Mouse (Mus musculus) CH12.LX (cell line): ENCODE measurements around the gene Rassf8. TPM values are rescaled to one million over a fixed set of nuclear protein-coding genes. Genes with fewer than 3 reads are reported as not detected.

Experiments used
- DNase-seq: peaks from one replicate; pipeline ENCODE4 v3.0.0-alpha.2; 2013; ENCODE audit errors: extremely low read depth
- H3K27ac ChIP-seq: 2 replicates; pipeline ENCODE4 v1.5.1; 2012; ENCODE audit warnings: low read depth, mild to moderate bottlenecking, control low read depth, moderate library complexity; ENCODE audit not compliant: insufficient read depth
- H3K27me3 ChIP-seq: replicated peaks from 2 replicates; pipeline ENCODE3; 2012; ENCODE audit warnings: inconsistent platforms
- H3K36me3 ChIP-seq, 2 experiments: replicated peaks in 1 of 2; 2 replicates each; pipeline versions ENCODE3 to v1.6.1; 2012; ENCODE audit warnings: inconsistent platforms in 1 of 2, low read length in 1 of 2, mild to moderate bottlenecking in 1 of 2, mixed read lengths in 1 of 2, moderate library complexity in 1 of 2; ENCODE audit not compliant: control insufficient read depth in 1 of 2, insufficient read depth in 1 of 2
- H3K4me1 ChIP-seq, 2 experiments: 2 replicates each; pipeline ENCODE4 v1.6.1; 2012; ENCODE audit warnings: inconsistent platforms in 1 of 2, moderate library complexity in 1 of 2; ENCODE audit not compliant: insufficient read depth in 2 of 2, control insufficient read depth in 1 of 2
- H3K4me2 ChIP-seq: 2 replicates; pipeline ENCODE4 v1.6.1; 2012; ENCODE audit warnings: low read depth, mild to moderate bottlenecking, control low read depth; ENCODE audit not compliant: poor library complexity, insufficient read depth, severe bottlenecking
- H3K4me3 ChIP-seq, 3 experiments: fragments of 150-350 bp in 1 of 3; sonication (generic) in 1 of 3; replicated peaks in 1 of 3; 2 replicates each; pipeline versions ENCODE3 to v1.5.1; 2011 to 2012; ENCODE audit warnings: low read depth in 2 of 3, low read length in 2 of 3, mild to moderate bottlenecking in 2 of 3, moderate library complexity in 2 of 3, control low read depth in 1 of 3, improper control_type of control experiment in 1 of 3, inconsistent platforms in 1 of 3, mixed read lengths in 1 of 3; ENCODE audit not compliant: poor library complexity in 1 of 3
- H3K79me2 ChIP-seq: replicated peaks from 2 replicates; pipeline ENCODE4 v1.6.1; 2012; ENCODE audit warnings: mild to moderate bottlenecking, moderate library complexity; ENCODE audit not compliant: control insufficient read depth, poor library complexity, insufficient read depth, severe bottlenecking; ENCODE audit errors: extremely low read depth
- H3K9ac ChIP-seq: 2 replicates; pipeline ENCODE4 v1.6.1; 2012; ENCODE audit warnings: low read depth, mild to moderate bottlenecking, control low read depth, moderate library complexity; ENCODE audit not compliant: insufficient read depth
- H3K9me3 ChIP-seq: replicated peaks from 2 replicates; pipeline ENCODE3; 2012; ENCODE audit warnings: low read length, inconsistent platforms, mixed read lengths
- BHLHE40 ChIP-seq: IDR thresholded peaks from 2 replicates; pipeline ENCODE4 v1.6.1; 2011; ENCODE audit warnings: mild to moderate bottlenecking, low read depth, low read length, improper control_type of control experiment
- CHD1 ChIP-seq: IDR thresholded peaks from 2 replicates; pipeline ENCODE4 v1.6.1; 2012; ENCODE audit warnings: low read depth, low read length, improper control_type of control experiment, inconsistent platforms
- CHD2 ChIP-seq: IDR thresholded peaks from 2 replicates; pipeline ENCODE4 v1.6.1; 2011; ENCODE audit warnings: low read length, improper control_type of control experiment
- CTCF ChIP-seq, 2 experiments: IDR thresholded peaks in 1 of 2; conservative IDR thresholded peaks in 1 of 2; 2 replicates each; pipeline ENCODE4 v1.5.1; 2011 to 2012; ENCODE audit warnings: low read depth in 2 of 2, low read length in 2 of 2, improper control_type of control experiment in 1 of 2, inconsistent platforms in 1 of 2, mild to moderate bottlenecking in 1 of 2, moderate library complexity in 1 of 2
- E2F4 ChIP-seq: IDR thresholded peaks from 2 replicates; pipeline ENCODE4 v1.6.1; 2011; ENCODE audit warnings: low read depth, low read length, improper control_type of control experiment; ENCODE audit not compliant: insufficient replicate concordance
- ELF1 ChIP-seq: IDR thresholded peaks from 2 replicates; pipeline ENCODE4 v1.6.1; 2014; ENCODE audit warnings: low read depth, mild to moderate bottlenecking, inconsistent platforms, low read length, improper control_type of control experiment
- EP300 ChIP-seq: IDR thresholded peaks from 2 replicates; pipeline ENCODE4 v1.6.1; 2011; ENCODE audit warnings: low read length, improper control_type of control experiment
- ETS1 ChIP-seq: conservative IDR thresholded peaks from 2 replicates; pipeline ENCODE4 v1.6.1; 2012; ENCODE audit warnings: low read depth, mild to moderate bottlenecking, inconsistent platforms, low read length, improper control_type of control experiment, moderate library complexity
- GABPA ChIP-seq: IDR thresholded peaks from 2 replicates; pipeline ENCODE4 v1.6.1; 2012; ENCODE audit warnings: low read depth, low read length, improper control_type of control experiment, inconsistent platforms; ENCODE audit not compliant: insufficient replicate concordance
- IRF4 ChIP-seq: IDR thresholded peaks from 2 replicates; pipeline ENCODE4 v1.6.1; 2014; ENCODE audit warnings: low read depth, mild to moderate bottlenecking, inconsistent platforms, low read length, improper control_type of control experiment
- JUN ChIP-seq: IDR thresholded peaks from 2 replicates; pipeline ENCODE4 v1.6.1; 2011; ENCODE audit warnings: low read depth, mild to moderate bottlenecking, low read length, improper control_type of control experiment, moderate library complexity; ENCODE audit not compliant: insufficient read depth
- JUND ChIP-seq: conservative IDR thresholded peaks from 2 replicates; pipeline ENCODE4 v1.6.1; 2011; ENCODE audit warnings: low read depth, low read length, improper control_type of control experiment
- KAT2A ChIP-seq: IDR thresholded peaks from 2 replicates; pipeline ENCODE4 v1.6.1; 2012; ENCODE audit warnings: low read length, improper control_type of control experiment, inconsistent platforms; ENCODE audit not compliant: insufficient replicate concordance
- MAFK ChIP-seq: IDR thresholded peaks from 2 replicates; pipeline ENCODE4 v1.6.1; 2011; ENCODE audit warnings: low read length, improper control_type of control experiment; ENCODE audit not compliant: insufficient replicate concordance
- MAX ChIP-seq: IDR thresholded peaks from 2 replicates; pipeline ENCODE4 v1.6.1; 2011; ENCODE audit warnings: low read length, improper control_type of control experiment
- MAZ ChIP-seq: IDR thresholded peaks from 2 replicates; pipeline ENCODE4 v1.6.1; 2012; ENCODE audit warnings: low read depth, mild to moderate bottlenecking, inconsistent platforms, low read length, improper control_type of control experiment, moderate library complexity
- MEF2A ChIP-seq: IDR thresholded peaks from 2 replicates; pipeline ENCODE4 v1.6.1; 2014; ENCODE audit warnings: low read depth, mild to moderate bottlenecking, inconsistent platforms, low read length, improper control_type of control experiment, borderline replicate concordance
- MXI1 ChIP-seq: IDR thresholded peaks from 2 replicates; pipeline ENCODE4 v1.6.1; 2011; ENCODE audit warnings: mild to moderate bottlenecking, low read depth, low read length, improper control_type of control experiment
- MYC ChIP-seq: IDR thresholded peaks from 2 replicates; pipeline ENCODE4 v1.6.1; 2011; ENCODE audit warnings: low read depth, mild to moderate bottlenecking, improper control_type of control experiment, low read length
- NELFE ChIP-seq: IDR thresholded peaks from 2 replicates; pipeline ENCODE4 v1.6.1; 2011; ENCODE audit warnings: low read depth, low read length, improper control_type of control experiment
- NRF1 ChIP-seq: IDR thresholded peaks from 2 replicates; pipeline ENCODE4 v1.6.1; 2014; ENCODE audit warnings: low read depth, mild to moderate bottlenecking, inconsistent platforms, low read length, improper control_type of control experiment, moderate library complexity
- PAX5 ChIP-seq: IDR thresholded peaks from 2 replicates; pipeline ENCODE4 v1.6.1; 2012; ENCODE audit warnings: low read length, inconsistent platforms, mixed read lengths
- POLR2A ChIP-seq: IDR thresholded peaks from 2 replicates; pipeline ENCODE4 v1.6.1; 2011; ENCODE audit warnings: low read depth, mild to moderate bottlenecking, improper control_type of control experiment, low read length
- POLR2AphosphoS2 ChIP-seq: IDR thresholded peaks from 2 replicates; pipeline ENCODE4 v1.6.1; 2011; ENCODE audit warnings: low read depth, low read length, improper control_type of control experiment
- RAD21 ChIP-seq: IDR thresholded peaks from 2 replicates; pipeline ENCODE4 v1.6.1; 2011; ENCODE audit warnings: low read depth, mild to moderate bottlenecking, low read length, improper control_type of control experiment, moderate library complexity
- RCOR1 ChIP-seq: conservative IDR thresholded peaks from 2 replicates; pipeline ENCODE4 v1.6.1; 2012; ENCODE audit warnings: low read depth, mild to moderate bottlenecking, inconsistent platforms, low read length, improper control_type of control experiment
- SIN3A ChIP-seq: IDR thresholded peaks from 2 replicates; pipeline ENCODE4 v1.6.1; 2012; ENCODE audit warnings: low read length, improper control_type of control experiment, inconsistent platforms
- SMC3 ChIP-seq: IDR thresholded peaks from 2 replicates; pipeline ENCODE4 v1.6.1; 2011; ENCODE audit warnings: low read depth, low read length, improper control_type of control experiment
- TBP ChIP-seq: conservative IDR thresholded peaks from 2 replicates; pipeline ENCODE4 v1.6.1; 2011; ENCODE audit warnings: low read depth, low read length, improper control_type of control experiment
- TCF12 ChIP-seq: IDR thresholded peaks from 2 replicates; pipeline ENCODE4 v1.6.1; 2014; ENCODE audit warnings: low read depth, mild to moderate bottlenecking, inconsistent platforms, low read length, improper control_type of control experiment
- UBTF ChIP-seq: IDR thresholded peaks from 2 replicates; pipeline ENCODE4 v1.6.1; 2012; ENCODE audit warnings: low read depth, mild to moderate bottlenecking, inconsistent platforms, low read length, improper control_type of control experiment, moderate library complexity
- USF1 ChIP-seq: IDR thresholded peaks from 2 replicates; pipeline ENCODE4 v1.6.1; 2014; ENCODE audit warnings: low read depth, mild to moderate bottlenecking, inconsistent platforms, low read length, improper control_type of control experiment
- USF2 ChIP-seq: conservative IDR thresholded peaks from 2 replicates; pipeline ENCODE4 v1.6.1; 2011; ENCODE audit warnings: low read depth, low read length, improper control_type of control experiment
- ZC3H11A ChIP-seq: IDR thresholded peaks from 2 replicates; pipeline ENCODE4 v1.6.1; 2012; ENCODE audit warnings: low read depth, mild to moderate bottlenecking, inconsistent platforms, low read length, improper control_type of control experiment
- ZKSCAN1 ChIP-seq: IDR thresholded peaks from 2 replicates; pipeline ENCODE4 v1.6.1; 2012; ENCODE audit warnings: low read depth, inconsistent platforms, low read length, improper control_type of control experiment, borderline replicate concordance
- ZMIZ1 ChIP-seq: IDR thresholded peaks from 2 replicates; pipeline ENCODE4 v1.6.1; 2012; ENCODE audit warnings: low read depth, mild to moderate bottlenecking, inconsistent platforms, low read length, improper control_type of control experiment
- dilution Hi-C: fragments of 300-500 bp; cut with MboI; formaldehyde crosslinking; loops from 2 replicates; pipeline ENCODE4 v1.14.3; 2020; ENCODE audit warnings: low sequenced_read_pairs; ENCODE audit not compliant: extremely low pct_unique_long_range_greater_than_20kb, extremely low pct_ligation_motif_present
- in situ Hi-C: fragments of 300-500 bp; cut with MboI; formaldehyde crosslinking; loops from 3 replicates; pipeline ENCODE4 v1.14.3; 2019; ENCODE audit warnings: low sequenced_read_pairs, low pct_ligation_motif_present, low pct_unique_long_range_greater_than_20kb, mixed read lengths
- polyA plus RNA-seq: library from polyadenylated mRNA; unstranded; fragments of >175 nt; gene quantifications from 2 replicates; pipeline ENCODE4 v1.2.1, GENCODE M21; 2012; ENCODE audit warnings: low read depth; ENCODE audit not compliant: insufficient read length
- total RNA-seq, 2 experiments: library from RNA; depleted of rRNA; stranded (reverse); fragments of 300-350 nt in 1 of 2; fragments of >200 nt in 1 of 2; gene quantifications; 2 replicates each; pipeline ENCODE4 v1.2.3; 2012 to 2014

Rassf8 gene
- total and polyA plus RNA-seq, 3 experiments: 0.34 to 0.59 (median 0.48) TPM

DNA sequence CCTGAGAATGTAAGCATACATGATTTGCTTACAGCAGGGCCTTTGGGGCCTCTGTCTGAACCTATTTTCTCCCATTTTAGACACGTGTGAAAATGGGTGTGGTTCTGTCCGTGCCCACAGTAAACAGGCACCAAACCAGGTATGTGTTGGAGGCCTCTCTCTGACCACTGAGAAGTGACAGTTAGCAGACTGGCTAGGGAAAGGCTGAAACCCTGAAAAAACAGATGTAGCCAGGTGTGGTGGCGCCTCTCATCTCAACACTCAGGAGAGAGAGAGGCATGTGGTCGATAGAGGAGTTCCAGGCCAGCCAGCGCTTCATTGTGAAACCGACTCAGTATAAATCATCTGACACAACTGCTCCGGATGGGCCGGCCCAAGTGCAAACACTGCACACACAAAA lies 111.9 kb downstream of the Rassf8 start (continued):
- TF ChIP-seq MAX (peak; percentile 82), ZMIZ1 (peak; percentile 28; the same call in 1 of the 2 replicates), ZKSCAN1 (no peak), USF1 (no peak), TBP (no peak), MXI1 (peak; percentile 95), MAZ (peak; percentile 71), SMC3 (peak; percentile 35), RAD21 (peak; percentile 1)

DNA sequence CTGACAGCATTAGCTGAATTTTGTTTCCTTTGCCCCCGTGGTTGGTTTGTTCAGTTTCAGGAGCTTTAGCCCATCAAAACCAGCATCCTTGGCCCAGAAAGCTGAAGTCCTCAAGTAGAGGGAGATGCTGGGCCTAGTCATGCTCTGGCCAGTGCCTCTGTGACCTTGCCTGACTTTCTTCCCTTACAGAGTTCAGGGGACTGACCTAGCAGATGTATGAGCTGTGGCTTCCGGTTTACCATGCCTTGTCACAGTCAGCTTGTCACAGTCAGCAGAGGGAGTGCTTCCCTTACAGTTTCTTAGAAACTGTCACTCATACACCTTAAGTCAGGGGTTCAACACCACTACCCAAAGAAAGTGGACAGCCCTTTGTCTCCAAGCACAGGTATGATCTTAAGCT lies 113.8 kb downstream of the Rassf8 start:
- H3K4me3 ChIP-seq: peak overlapping the region; percentile 21 to 92 (median 82)
- in situ Hi-C loops: no loop called here
- H3K27me3 ChIP-seq: no peaks in the 10 kb centered on the region
- dilution Hi-C loops: no loop called here
- H3K36me3 ChIP-seq: peaks cover 2 to 53% of the 10 kb centered on the region in 2 experiments
- peaks cover 15 to 49% of the 10 kb centered on the region in 2 experiments for H3K4me1 ChIP-seq
- H3K27ac ChIP-seq: peak overlapping the region; percentile 86
- H3K79me2 ChIP-seq: peaks cover 59% of the 10 kb centered on the region
- no peaks in the 10 kb centered on the region for H3K9me3 ChIP-seq
- peak overlapping the region; percentile 52 for H3K4me2 ChIP-seq
- H3K9ac ChIP-seq: peak overlapping the region; percentile 47; the same call in 1 of the 2 replicates
- DNase-seq: peak; percentile 90
- TF ChIP-seq MAZ (no peak), SIN3A (peak; percentile 93), BHLHE40 (peak; percentile 70), ETS1 (peak; percentile 79), ZMIZ1 (no peak), SMC3 (peak; percentile 92), JUND (0 out of 2 replicates have a peak, but pooled peaks have one; percentile 21), CTCF (conservative IDR thresholded peaks at IDR 0.05 in 1 of 2, IDR thresholded peaks at IDR 0.05 in 1 of 2; ENCODE audit: low read depth in 2 of 2, low read length in 2 of 2) (peak in 1 of 2 experiments; percentile 82; a peak in 2 of 4 replicates), ELF1 (peak; percentile 85), MXI1 (peak; percentile 75), MAFK (peak; percentile 44; the same call in 1 of the 2 replicates), MAX (peak; percentile 73), EP300 (no peak; the same call in 1 of the 2 replicates), NELFE (peak; percentile 42; the same call in 1 of the 2 replicates), TBP (peak; percentile 73), USF1 (no peak), KAT2A (no peak), TCF12 (peak; percentile 57; the same call in 1 of the 2 replicates), GABPA (no peak), RAD21 (peak; percentile 90), RCOR1 (no peak), IRF4 (peak; percentile 66; the same call in 1 of the 2 replicates), MEF2A (peak; percentile 70), E2F4 (no peak), PAX5 (no peak), POLR2AphosphoS2 (0 out of 2 replicates have a peak, but pooled peaks have one; percentile 77), NRF1 (0 out of 2 replicates have a peak, but pooled peaks have one; percentile 14), CHD1 (no peak), JUN (no peak), MYC (peak; percentile 87), UBTF (no peak), CHD2 (no peak), USF2 (no peak; the same call in 1 of the 2 replicates), POLR2A (peak; percentile 69; the same call in 1 of the 2 replicates), ZC3H11A (peak; percentile 39), ZKSCAN1 (no peak)
